Mouse (Mus musculus) kidney, adult 8-10 months (tissue): ENCODE data around the gene Itga9.

ENCODE experiments used
- DNase-seq, 2 experiments: peaks; one replicate each; pipeline ENCODE4 v3.0.0; 2022

Gene Itga9

DNA sequence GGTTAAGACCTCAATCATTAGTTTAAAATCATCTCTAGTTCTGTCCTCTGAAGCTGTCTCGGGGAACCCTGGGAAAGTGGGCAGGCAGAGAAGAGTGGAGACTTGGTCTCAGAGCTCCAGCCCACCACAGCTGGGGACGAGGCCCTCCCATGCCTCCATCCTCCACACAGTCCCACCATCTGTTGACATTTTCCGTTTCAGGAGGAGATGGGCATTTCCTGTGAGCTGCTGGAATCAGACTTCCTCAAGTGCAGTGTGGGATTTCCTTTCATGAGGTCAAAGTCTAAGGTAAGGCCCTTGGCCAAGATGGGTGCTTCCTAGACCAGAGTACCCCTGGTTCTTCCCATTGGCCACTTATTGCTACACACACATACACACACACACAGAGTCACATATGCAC is 226.0 kb downstream of the Itga9 start:
- DNase-seq, result no peak

- no peak for DNase-seq
Measured at GRCm38 (mm10) chr9:118833413-118833812, 226.9 kb downstream of the Itga9 start.

DNA sequence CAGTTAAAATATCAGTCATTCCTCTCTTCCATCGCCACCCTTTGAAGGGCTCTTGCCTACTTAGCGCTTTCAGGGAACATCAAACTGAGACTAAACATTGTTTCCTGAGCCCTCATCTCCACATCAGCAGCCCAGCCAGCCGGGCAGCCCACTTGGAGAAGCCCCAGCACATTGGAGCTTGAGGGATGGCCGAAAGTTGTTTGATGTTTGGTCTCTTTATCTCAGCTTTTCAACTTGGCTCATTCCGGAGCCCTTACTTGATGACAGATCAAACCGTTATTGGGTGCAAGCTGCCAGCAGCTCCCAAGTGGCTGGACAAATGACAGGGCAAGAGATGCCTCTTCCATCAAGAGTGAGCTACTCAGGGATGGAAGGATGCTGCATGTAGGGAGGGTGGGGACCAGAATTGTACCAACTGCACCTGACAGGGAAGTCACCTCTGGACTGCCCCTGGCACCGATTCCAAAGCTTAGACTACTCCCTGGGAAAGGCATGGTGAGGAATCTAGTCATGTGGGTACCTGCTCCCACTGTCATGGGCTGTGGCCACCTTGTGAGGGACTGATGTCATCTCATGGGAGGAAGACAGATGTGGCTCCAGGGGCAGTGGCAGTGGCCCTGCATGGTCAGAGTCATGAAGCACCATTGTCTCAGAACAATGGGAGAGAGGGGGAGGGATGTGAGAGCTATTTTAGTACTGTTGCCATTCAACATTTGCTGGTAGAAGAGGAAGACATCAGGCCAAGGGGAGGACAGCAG is 232.6 kb downstream of the Itga9 start:
- no peak for DNase-seq

DNA sequence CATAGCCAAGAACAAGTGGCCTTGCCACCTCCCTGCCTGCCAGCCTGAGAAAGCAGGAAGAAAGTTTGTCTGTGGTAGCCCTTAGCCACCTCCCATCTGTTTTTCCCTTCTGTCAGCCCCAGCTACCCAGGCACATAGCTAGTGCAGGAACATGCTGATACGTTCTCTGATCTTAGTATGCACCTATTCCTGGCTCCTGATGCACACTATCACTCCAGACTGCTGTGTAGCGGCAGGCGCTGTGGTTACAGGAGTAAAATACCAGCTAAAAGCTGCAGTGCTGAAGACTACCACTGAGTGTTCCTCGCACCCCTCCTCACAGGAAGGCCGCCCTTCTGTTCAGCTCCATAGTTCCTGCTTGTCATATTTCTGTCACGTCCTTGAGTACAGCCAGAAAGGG is 234.8 kb downstream of the Itga9 start:
- no peak for DNase-seq

GRCm38 (mm10) chr9:118841907-118842432 is 235.5 kb downstream of the Itga9 start:
- no peak for DNase-seq

DNA sequence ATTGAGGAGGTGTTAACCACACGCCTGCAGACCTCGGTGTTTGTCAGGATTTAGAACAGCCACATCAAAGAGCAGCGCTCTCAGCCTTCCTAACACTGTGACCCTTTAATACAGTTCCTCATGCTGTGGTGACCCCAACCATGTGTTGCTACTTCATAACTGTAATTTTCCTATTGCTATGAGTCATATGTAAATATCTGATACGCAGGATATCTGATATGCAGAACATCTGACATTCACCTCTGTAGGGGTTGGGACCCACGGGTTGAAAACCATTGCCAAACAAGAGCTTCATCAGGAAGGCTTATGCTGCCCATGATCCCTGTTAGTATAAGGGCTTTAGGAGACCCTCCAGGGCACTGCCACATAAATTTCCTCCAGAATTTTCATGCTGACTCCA is 237.2 kb downstream of the Itga9 start:
- no peak for DNase-seq

DNA sequence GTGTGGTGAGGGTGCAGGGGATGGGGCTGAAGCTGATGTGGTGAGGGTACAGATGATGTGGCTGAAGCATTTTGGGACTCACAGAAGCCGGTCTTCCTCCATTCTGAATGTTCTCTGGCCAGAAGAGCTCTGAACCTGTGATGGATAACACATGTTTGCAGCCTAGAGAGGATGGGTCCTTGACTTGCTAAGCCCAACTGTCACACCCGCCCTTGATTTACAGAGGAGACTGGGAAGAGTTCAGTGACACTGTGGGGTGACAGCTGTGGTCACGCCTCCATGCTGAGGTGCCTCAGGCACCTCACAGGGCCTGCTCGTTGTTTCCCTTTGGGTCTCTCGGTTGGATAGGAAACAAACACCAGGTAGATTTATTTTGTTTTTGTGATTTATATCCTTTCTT is 238.5 kb downstream of the Itga9 start:
- DNase-seq, result no peak

GRCm38 (mm10) chr9:118846766-118847165 is 240.3 kb downstream of the Itga9 start:
- DNase-seq, result peak in 1 of 2 experiments; percentile 22

- no peak for DNase-seq
Measured at GRCm38 (mm10) chr9:118856665-118857064, 250.2 kb downstream of the Itga9 start.

DNA sequence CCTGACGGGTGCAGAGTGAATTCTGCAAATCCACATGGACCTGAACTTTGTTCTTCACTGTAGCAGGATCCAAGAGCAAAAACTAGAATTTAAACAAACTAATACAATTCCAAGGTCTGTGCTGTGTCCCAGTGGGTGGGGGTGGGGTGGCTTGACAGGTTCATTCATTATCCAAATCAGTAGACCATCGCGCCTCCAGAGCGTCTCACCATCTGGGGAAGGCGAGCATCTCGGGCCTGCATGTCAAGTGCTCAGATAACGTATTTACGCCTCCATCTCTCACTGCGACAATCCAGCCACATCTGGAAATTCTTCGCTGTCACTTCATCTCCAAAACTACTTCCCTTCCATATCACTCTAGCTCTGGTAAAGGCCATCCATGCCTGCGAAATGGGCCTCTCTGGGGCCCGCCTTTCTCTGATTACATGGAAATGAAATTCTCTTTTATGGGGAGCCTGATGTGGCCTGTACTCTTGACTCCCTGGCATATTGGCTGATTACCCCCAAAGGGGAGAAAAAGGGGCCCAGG is 254.2 kb downstream of the Itga9 start:
- no peak for DNase-seq

GRCm38 (mm10) chr9:118862214-118862613 is 255.7 kb downstream of the Itga9 start:
- DNase-seq, result no peak

DNA sequence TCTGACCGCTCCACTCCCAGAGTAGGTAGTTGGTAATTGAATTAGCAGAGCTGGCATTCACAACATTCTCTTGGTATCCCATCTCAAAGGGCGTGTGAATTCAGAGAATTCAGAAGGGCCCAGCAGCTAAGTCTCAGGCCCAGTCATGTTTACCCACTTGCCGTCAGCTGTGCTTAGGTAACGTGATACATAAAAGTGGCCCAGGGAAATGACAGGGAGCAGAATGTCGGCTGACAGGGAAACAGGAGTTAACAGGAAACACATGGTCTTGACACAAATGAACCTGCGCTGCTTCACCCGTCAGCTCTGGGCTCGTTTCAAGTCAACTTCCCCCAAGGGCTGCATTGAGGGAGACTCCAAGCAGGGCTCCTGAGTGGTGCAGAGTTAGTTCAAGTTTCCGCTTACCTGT is 256.4 kb downstream of the Itga9 start:
- DNase-seq, result no peak

DNA sequence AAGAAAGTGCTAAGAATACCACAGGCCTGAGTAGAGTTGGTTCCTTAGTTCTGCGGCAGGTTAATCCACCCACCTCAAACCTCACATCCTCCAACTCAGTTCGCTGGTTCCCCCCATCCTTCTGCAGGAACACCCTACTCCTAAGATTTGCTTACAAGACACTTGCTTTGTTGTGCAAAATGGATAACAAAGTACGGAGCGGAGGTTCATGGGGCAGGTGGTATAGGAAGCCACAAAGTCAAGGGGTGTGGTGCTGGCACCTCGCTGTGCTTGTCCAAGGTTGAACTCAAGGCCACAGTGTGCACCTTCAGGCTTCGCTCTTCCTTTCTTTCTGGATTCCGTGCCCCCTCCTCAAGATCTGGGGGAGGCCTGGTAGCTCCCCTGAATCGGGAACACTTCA is 257.0 kb downstream of the Itga9 start:
- DNase-seq, result no peak

DNA sequence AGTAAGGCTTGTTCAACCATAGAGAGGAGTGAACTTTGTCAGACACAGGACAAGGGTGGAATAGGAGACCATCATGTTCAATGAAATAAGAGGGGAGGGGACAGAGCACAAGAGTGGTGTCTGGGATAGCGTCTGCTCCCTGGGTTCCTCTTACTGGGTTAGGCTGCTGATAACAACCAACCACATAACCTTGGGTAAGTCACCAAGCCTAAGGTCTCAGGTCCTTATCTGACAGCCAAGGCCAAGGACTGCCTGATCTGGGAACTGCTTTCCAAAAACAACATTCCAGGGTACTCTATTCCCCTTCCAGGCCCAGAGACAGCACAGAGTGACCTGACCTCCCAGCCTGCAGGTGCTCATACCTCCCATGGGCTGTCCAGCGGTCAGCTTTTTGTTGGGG is 260.5 kb downstream of the Itga9 start:
- no peak for DNase-seq

DNA sequence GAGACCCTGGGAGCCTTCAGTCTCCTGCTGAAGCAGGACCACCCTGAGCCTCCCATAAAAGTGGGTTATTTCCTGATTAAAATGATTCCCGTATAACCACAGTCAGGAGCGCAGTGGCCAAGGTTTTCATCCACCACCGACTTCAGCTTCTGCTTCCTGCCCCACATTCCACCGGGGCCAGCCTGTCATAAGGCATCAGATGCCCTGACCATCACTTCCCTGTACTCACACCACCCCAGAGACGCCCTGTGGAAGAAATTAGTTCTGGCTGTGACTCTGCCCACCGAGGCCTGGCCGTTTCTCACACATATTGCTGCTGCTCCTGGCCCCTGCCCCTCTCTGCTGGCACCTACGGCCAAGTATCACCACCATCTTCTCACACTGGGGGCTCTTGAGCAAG is 261.4 kb downstream of the Itga9 start:
- no peak for DNase-seq

DNA sequence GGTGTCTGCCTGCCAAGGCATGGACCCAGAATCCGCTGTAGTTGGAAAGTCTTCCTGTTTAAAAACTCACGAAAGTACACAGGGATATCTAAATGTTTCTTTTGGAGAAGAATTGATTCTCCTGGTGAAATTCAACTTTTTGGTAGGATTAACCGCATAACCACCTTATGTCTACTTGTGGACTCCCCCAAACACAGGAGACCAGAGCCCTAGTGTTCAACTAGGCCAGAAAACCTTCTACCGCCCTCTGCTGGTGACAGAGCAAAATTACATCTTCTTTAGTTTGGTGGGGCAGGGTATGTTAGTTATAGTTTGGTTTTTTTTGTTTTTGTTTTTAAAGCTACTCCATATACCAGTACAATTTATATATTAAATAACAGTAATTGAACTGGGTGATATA is 264.6 kb downstream of the Itga9 start:
- peak in 1 of 2 experiments; percentile 33 for DNase-seq

GRCm38 (mm10) chr9:118873031-118873430 is 266.5 kb downstream of the Itga9 start:
- no peak for DNase-seq

DNA sequence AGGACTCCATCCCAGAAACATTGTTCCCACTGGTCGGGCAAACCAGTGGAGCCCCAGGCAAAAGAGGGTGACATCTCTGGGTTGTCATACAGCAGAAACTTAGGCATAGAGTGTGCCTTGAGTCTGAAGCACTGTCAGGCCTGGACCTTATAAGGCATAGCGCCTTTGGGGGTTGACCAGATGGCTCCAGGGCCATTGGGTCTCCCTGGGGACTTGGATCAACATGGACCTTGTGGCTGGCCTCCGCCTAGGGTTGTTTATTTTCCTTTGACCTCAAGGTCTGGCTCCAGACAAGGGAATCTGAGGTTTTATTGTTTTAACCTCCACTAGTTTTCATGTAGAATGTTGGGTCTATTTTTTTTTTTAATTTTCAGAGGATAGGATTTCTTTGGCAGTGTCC is 267.1 kb downstream of the Itga9 start:
- DNase-seq, result peak; percentile 40 to 48

DNA sequence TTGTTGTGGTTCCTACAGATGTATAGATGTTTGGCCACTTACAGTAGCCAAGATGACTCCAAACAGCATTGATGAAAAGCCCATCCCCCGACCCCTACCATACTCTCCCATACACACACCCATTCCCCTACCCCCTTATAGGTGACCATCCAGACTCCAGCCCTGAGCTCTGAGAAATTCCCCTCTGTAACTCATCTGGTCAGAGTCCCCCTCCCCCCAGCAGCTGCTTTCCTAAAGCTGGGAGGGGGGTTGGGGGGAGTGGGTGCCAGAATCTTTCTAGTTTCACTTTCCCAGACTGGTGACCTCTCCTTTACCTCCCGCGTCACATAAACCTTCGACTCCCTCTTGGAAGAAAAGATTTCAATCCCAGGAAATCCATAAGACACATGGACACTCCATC is 269.2 kb downstream of the Itga9 start:
- DNase-seq, result no peak

DNA sequence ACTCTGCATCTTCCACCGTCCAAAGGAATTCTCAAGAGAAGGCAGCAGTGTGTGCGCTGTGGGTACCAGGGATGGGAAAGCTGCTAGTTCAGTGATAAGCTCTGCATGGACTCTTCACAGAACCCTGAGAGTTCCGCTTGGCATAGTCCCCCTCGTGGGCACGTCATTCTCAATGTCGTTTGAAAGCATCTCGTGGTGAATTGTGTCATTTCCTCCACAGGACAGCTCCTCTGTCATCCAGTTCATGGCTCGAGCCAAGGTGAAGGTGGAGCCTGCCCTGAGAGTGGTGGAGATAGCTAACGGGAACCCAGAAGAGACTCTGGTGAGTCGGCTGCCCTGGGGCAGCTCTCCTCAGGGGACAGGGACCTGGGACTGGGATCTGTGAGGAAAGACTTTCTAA is 270.4 kb downstream of the Itga9 start:
- DNase-seq, result no peak

GRCm38 (mm10) chr9:118877365-118878008 is 271.0 kb downstream of the Itga9 start:
- no peak for DNase-seq

DNA sequence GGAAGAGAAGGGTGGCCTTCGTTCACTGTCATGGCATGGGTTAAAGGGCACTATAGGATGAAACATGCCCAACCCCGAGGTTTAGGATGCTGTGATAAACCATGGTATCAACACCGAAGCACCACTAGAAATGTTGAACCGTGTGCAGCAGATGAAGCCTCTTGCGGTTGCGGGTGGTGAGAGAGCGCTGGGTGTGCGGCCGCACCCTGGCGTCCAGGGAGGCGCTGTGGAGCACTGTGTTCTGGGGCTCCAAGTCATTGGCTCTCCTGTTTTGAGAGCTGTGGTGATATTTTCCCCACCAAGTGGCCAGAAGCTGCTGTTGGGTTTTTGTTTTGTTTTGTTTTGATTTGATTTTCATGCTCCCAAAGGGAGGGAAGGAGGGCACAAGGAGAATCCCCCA is 272.1 kb downstream of the Itga9 start:
- DNase-seq, result no peak

- peak in 1 of 2 experiments; percentile 28 for DNase-seq
Measured at GRCm38 (mm10) chr9:118881281-118881945, 274.9 kb downstream of the Itga9 start.

GRCm38 (mm10) chr9:118881946-118882284 is 275.4 kb downstream of the Itga9 start:
- DNase-seq, result no peak
